Mouse (Mus musculus) forebrain, embryonic 11.5 days (tissue): ENCODE data around the gene Zfp217. TPM values are rescaled to one million over a fixed set of nuclear protein-coding genes. Genes with fewer than 3 reads are reported as not detected.

ENCODE experiments used
- ATAC-seq: fragments of 200-750 bp; cut with Nextera tagmentation; replicated peaks from 2 replicates; pipeline ENCODE4 v1.8.0; 2017; ENCODE audit warnings: moderate TSS enrichment; ENCODE audit not compliant: low FRiP score
- DNase-seq: peaks from one replicate; pipeline ENCODE4 v3.0.0-alpha.2; 2017; ENCODE audit warnings: low spot score
- H3K27ac ChIP-seq: fragments of 300-500 bp; sonication (generic); 2 replicates; pipeline ENCODE4 v1.5.1; 2014; ENCODE audit warnings: low read depth, low read length
- H3K27me3 ChIP-seq: fragments of 300-500 bp; sonication (generic); 2 replicates; pipeline ENCODE4 v1.6.1; 2014; ENCODE audit warnings: mild to moderate bottlenecking, low read length, mixed read lengths; ENCODE audit not compliant: control insufficient read depth, insufficient read depth
- H3K36me3 ChIP-seq: fragments of 300-500 bp; sonication (generic); 2 replicates; pipeline ENCODE4 v1.6.1; 2014; ENCODE audit warnings: mild to moderate bottlenecking, low read length, moderate library complexity, mixed read lengths; ENCODE audit not compliant: control insufficient read depth, insufficient read depth
- H3K4me1 ChIP-seq: fragments of 300-500 bp; sonication (generic); replicated peaks from 2 replicates; pipeline ENCODE4 v1.6.1; 2014; ENCODE audit warnings: low read length, mixed read lengths; ENCODE audit not compliant: control insufficient read depth, insufficient read depth
- H3K4me2 ChIP-seq: fragments of 300-500 bp; sonication (generic); 2 replicates; pipeline ENCODE4 v1.6.1; 2014; ENCODE audit warnings: low read depth, mild to moderate bottlenecking, low read length, moderate library complexity, mixed read lengths; ENCODE audit not compliant: severe bottlenecking
- H3K4me3 ChIP-seq: fragments of 300-500 bp; sonication (generic); 2 replicates; pipeline ENCODE4 v1.5.1; 2014; ENCODE audit warnings: low read depth, low read length
- H3K9ac ChIP-seq: fragments of 300-500 bp; sonication (generic); 2 replicates; pipeline ENCODE4 v1.6.1; 2014; ENCODE audit warnings: low read length
- H3K9me3 ChIP-seq: fragments of 300-500 bp; sonication (generic); 2 replicates; pipeline ENCODE4 v1.6.1; 2016; ENCODE audit warnings: low read length, mixed read lengths; ENCODE audit not compliant: control insufficient read depth
- WGBS: fragments of 180-500 bp; shearing (Covaris S2); extraction: QIAGEN DNeasy Blood & Tissue Kit; methylation state at CpG from one replicate; pipeline ENCODE4 v1.1.7; 2014; 5-methylcytosine and 5-hydroxymethylcytosine counted together
- polyA plus RNA-seq: library from polyadenylated mRNA; unstranded; fragments of >200 nt; fragmentation: Nextera tagmentation; extraction: Ambion mirVana; gene quantifications from 2 replicates; pipeline ENCODE4 v1.2.1, GENCODE M21; 2014

Zfp217 gene
- polyA plus RNA-seq, 1 experiment from 2014 or later, result 3.8 TPM

- H3K9me3 ChIP-seq, result no peaks in the 10 kb centered on the region
- no peaks in the 10 kb centered on the region for H3K4me1 ChIP-seq
These were observed 733 bp downstream of the Zfp217 start for GRCm38 (mm10) chr2:170147170-170147569.

DNA sequence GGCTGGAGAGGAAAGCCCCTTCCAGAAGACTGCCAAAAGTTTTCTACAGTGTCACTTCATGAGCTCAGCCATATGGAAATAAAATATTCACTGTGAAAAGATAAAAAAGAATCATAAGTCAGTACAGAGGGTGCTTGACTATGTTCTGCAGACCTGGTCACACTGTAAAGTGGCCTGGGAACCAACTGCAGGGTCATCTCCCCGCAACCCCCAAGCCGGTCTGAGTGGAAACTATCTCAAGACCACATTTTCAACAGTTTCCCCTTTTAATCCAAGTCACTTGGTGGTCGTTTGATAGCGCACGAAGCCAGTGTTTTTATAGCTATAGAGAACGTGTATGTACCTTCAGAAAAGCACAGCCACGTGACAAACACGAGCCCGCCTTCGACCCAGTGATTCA is 3.6 kb downstream of the Zfp217 start:
- ATAC-seq, result no peak
- H3K9me3 ChIP-seq, result no peaks in the 10 kb centered on the region
- H3K4me1 ChIP-seq, result no peaks in the 10 kb centered on the region
- H3K4me3 ChIP-seq, result no peak overlapping the region
- no peak overlapping the region for H3K9ac ChIP-seq
- no peak overlapping the region for H3K27ac ChIP-seq
- H3K4me2 ChIP-seq, result no peak overlapping the region
- no peaks in the 10 kb centered on the region for H3K27me3 ChIP-seq
- 92% methylated on average over 10 of the region's 10 CpGs for WGBS
- no peaks in the 10 kb centered on the region for H3K36me3 ChIP-seq
- DNase-seq, result no peak

More at GRCm38 (mm10) chr2:170147170-170147569, 733 bp downstream of the Zfp217 start:
- no peak for ATAC-seq
- WGBS, result 85% methylated on average over 4 of the region's 4 CpGs
- H3K27ac ChIP-seq, result no peak overlapping the region
- DNase-seq, result no peak
- H3K36me3 ChIP-seq, result no peaks in the 10 kb centered on the region
- H3K4me2 ChIP-seq, result no peak overlapping the region
- H3K9ac ChIP-seq, result no peak overlapping the region
- no peaks in the 10 kb centered on the region for H3K27me3 ChIP-seq
- H3K4me3 ChIP-seq, result no peak overlapping the region

DNA sequence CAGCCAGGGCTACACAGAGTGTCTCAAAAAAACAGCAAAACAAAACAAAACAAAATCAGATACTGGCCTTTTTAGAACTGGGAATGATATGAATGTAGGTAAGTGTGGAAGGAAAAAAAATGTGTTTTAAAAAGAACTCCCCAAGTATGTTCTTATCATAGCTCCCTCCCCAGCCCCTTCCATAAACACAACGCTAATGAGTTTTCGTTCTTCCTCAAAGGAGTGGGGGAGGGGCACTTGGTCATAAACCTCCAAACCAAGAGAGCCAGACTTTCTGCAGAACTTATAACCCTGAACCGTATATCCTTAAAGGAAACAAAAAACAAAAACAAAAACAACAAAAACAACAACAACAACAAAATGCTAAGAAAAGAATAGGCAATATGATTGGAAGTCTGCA is 4.0 kb downstream of the Zfp217 start:
- H3K4me2 ChIP-seq, result no peak overlapping the region
- no peaks in the 10 kb centered on the region for H3K4me1 ChIP-seq
- ATAC-seq (no peak), DNase-seq (no peak)
- H3K4me3 ChIP-seq, result no peak overlapping the region
- H3K36me3 ChIP-seq, result no peaks in the 10 kb centered on the region
- no peak overlapping the region for H3K27ac ChIP-seq
- WGBS, result 56% methylated on average over 3 of the region's 3 CpGs
- H3K9ac ChIP-seq, result no peak overlapping the region
- no peaks in the 10 kb centered on the region for H3K27me3 ChIP-seq
- no peaks in the 10 kb centered on the region for H3K9me3 ChIP-seq

GRCm38 (mm10) chr2:170142542-170142941 is 5.4 kb downstream of the Zfp217 start:
- Histone ChIP-seq H3K4me3 (no peak overlapping the region), H3K27me3 (no peaks in the 10 kb centered on the region), H3K36me3 (no peaks in the 10 kb centered on the region), H3K4me1 (no peaks in the 10 kb centered on the region), H3K27ac (no peak overlapping the region), H3K9ac (no peak overlapping the region), H3K9me3 (no peaks in the 10 kb centered on the region), H3K4me2 (no peak overlapping the region)
- WGBS, result 87% methylated on average over 10 of the region's 10 CpGs
- DNase-seq (no peak), ATAC-seq (no peak)

DNA sequence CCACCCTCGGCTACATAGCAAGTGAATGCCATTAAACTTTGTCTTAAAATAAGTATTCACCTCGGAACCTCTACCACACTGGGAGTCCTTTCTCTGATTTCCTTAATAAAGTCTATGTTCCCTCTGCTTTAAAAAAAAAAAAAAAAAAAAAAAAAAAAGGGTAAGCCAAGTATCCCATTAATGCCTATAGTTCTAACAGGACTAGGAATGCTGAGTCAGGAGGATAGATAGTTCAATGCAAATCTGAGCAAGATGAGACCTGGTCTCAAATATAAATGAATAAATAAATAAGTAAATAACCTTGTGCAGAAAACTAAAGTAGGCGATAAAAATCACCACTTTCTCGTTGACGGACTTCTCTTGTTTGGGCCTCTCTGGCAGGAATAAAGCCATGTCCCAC is 6.4 kb downstream of the Zfp217 start:
- no peak for DNase-seq
- WGBS, result 88% methylated on average over 5 of the region's 5 CpGs
- H3K9ac ChIP-seq, result no peak overlapping the region
- no peak for ATAC-seq
- H3K9me3 ChIP-seq, result no peaks in the 10 kb centered on the region
- H3K27me3 ChIP-seq, result no peaks in the 10 kb centered on the region
- no peak overlapping the region for H3K4me2 ChIP-seq
- H3K36me3 ChIP-seq, result no peaks in the 10 kb centered on the region
- no peak overlapping the region for H3K4me3 ChIP-seq
- H3K4me1 ChIP-seq, result no peaks in the 10 kb centered on the region
- H3K27ac ChIP-seq, result no peak overlapping the region

- no peaks in the 10 kb centered on the region for H3K9me3 ChIP-seq
- H3K27me3 ChIP-seq, result no peaks in the 10 kb centered on the region
- no peaks in the 10 kb centered on the region for H3K4me1 ChIP-seq
- no peak overlapping the region for H3K9ac ChIP-seq
- H3K27ac ChIP-seq, result no peak overlapping the region
- DNase-seq (no peak), ATAC-seq (no peak)
- no peak overlapping the region for H3K4me3 ChIP-seq
- no peak overlapping the region for H3K4me2 ChIP-seq
- WGBS, result 69% methylated on average over 9 of the region's 9 CpGs
- H3K36me3 ChIP-seq, result no peaks in the 10 kb centered on the region
These were observed 8.4 kb downstream of the Zfp217 start for GRCm38 (mm10) chr2:170139411-170140046.

DNA sequence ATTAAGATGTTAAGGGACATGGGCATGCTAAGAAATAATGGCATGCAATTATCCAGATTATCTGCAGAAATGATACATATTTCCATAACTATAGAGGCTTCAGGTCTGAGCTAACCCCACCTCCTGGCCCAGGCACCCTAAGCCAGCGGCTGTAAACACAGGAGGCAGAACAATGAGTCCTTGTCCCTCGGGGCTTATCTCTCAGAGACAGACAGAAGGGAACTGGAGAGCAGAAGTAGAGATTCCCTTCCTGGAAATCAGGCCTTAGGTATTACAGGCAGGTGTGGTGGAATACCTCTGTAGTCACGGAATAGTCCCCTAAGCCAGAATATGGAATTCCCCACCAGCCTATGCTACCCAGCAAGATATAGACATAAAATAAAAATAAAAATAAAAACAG is 11.0 kb downstream of the Zfp217 start:
- ATAC-seq (no peak), DNase-seq (no peak)
- 0 out of 2 replicates have a peak, but pooled peaks cover 4% of the 10 kb centered on the region for H3K4me1 ChIP-seq
- H3K4me2 ChIP-seq, result no peak overlapping the region
- H3K4me3 ChIP-seq, result no peak overlapping the region
- no peak overlapping the region for H3K9ac ChIP-seq
- no peaks in the 10 kb centered on the region for H3K9me3 ChIP-seq
- 27% methylated on average over 3 of the region's 3 CpGs for WGBS
- no peaks in the 10 kb centered on the region for H3K27me3 ChIP-seq
- H3K36me3 ChIP-seq, result no peaks in the 10 kb centered on the region
- H3K27ac ChIP-seq, result no peak overlapping the region

DNA sequence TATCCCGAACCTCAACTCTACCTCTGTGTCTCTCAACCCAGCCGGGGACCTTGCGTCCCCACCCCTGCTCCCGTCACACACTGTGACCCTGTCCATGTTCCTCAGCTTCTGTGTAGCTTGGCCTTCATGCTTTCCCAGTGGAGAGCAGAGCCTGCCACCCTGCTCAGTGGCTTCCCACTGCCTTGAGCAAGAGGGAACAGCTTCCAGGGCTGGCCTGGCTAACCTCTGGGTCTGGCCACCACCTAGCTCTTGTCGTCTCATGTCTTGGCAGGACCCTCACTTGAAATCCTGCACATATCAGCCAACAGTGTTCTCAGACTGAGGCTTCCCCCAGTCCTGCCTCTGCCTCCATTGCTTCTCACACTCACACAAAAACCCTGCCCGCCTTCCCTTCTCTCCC is 12.1 kb downstream of the Zfp217 start:
- Histone ChIP-seq H3K27ac (no peak overlapping the region), H3K27me3 (no peaks in the 10 kb centered on the region), H3K36me3 (no peaks in the 10 kb centered on the region), H3K9me3 (no peaks in the 10 kb centered on the region), H3K4me1 (0 out of 2 replicates have a peak, but pooled peaks cover 4% of the 10 kb centered on the region), H3K4me2 (no peak overlapping the region), H3K9ac (no peak overlapping the region), H3K4me3 (no peak overlapping the region)
- 84% methylated on average over 6 of the region's 6 CpGs for WGBS
- DNase-seq, result no peak
- no peak for ATAC-seq

GRCm38 (mm10) chr2:170134026-170134690 is 13.7 kb downstream of the Zfp217 start:
- Histone ChIP-seq H3K4me3 (no peak overlapping the region), H3K4me1 (peaks cover 10% of the 10 kb centered on the region), H3K9ac (no peak overlapping the region), H3K36me3 (no peaks in the 10 kb centered on the region), H3K27ac (no peak overlapping the region), H3K9me3 (no peaks in the 10 kb centered on the region), H3K4me2 (peak overlapping the region; percentile 59; the same call in 1 of the 2 replicates), H3K27me3 (no peaks in the 10 kb centered on the region)
- ATAC-seq (no peak), DNase-seq (no peak)
- 8% methylated on average over 12 of the region's 12 CpGs for WGBS
